Mouse (Mus musculus): ENCODE data around the gene Ccne1. TPM values are rescaled to one million over a fixed set of nuclear protein-coding genes. Genes with fewer than 3 reads are reported as not detected.

The Ccne1 gene
- polyA plus RNA-seq, 2 experiments = 66.6 to 71.8 TPM

DNA sequence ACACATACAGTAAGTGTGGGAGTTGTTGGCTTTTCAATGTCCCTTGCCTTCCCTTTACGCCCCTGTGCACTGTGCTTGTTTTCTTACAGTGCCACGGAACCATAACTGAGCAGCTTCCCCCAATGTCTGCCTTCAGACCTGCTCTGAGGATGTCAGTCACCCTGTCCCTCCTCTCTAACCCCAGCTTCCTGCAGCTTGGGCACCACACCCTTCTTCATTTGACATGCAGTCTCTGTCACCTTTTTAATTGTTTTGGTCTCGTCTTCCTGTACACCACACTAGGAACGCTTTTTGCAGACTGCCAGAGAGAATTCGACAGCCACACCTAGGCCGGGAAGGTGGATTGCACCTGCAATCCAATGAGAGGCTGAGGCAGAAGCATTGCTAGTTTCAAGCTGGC, 13.0 kb downstream of the Ccne1 start:
- Histone ChIP-seq H3K27me3 (ENCODE audit: control insufficient read depth, insufficient read depth, low read length) (no peaks in the 10 kb centered on the region), H3K27ac (replicated peaks; ENCODE audit: low read depth, low read length) (no peak overlapping the region), H3K4me3 (replicated peaks; ENCODE audit: low read length) (no peak overlapping the region), H3K4me2 (replicated peaks; ENCODE audit: low read depth, low read length, severe bottlenecking) (no peak overlapping the region), H3K4me1 (ENCODE audit: control insufficient read depth, insufficient read depth, low read length) (0 out of 2 replicates have a peak, but pooled peaks cover 3% of the 10 kb centered on the region), H3K36me3 (ENCODE audit: control insufficient read depth, insufficient read depth, low read length) (peaks cover 24% of the 10 kb centered on the region), H3K9me3 (ENCODE audit: control insufficient read depth, low read length) (no peaks in the 10 kb centered on the region), H3K9ac (ENCODE audit: low read depth, low read length, severe bottlenecking) (no peak overlapping the region)
- no peak for DNase-seq (ENCODE audit: low spot score)
- 67% methylated on average over 6 of the region's 6 CpGs for WGBS
- no peak for ATAC-seq (ENCODE audit: low FRiP score, low read depth)
- TF ChIP-seq POLR2A (IDR thresholded peaks at IDR 0.05; ENCODE audit: borderline replicate concordance, extremely low read depth, insufficient read depth, insufficient read length) = no peak

DNA sequence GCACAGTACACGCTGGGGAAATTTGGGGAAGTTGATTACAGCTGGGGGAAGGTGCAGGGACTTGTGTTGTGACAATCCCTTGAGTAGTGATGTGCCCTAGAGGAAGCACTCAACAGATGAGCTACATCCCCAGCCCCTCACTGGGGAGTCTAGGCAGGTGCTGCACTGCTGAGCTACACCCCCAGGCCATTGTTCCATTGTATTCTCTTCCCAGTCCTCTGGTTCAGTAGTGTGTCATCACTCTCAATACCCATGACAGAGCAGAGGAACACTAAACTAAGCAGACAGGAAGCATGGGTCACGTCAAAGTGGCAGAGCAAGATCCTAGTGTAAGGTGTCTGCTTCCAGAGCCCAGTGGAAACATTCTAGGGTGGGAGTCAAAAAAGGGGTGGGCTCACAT, 14.2 kb downstream of the Ccne1 start:
- H3K4me1 ChIP-seq (ENCODE audit: control insufficient read depth, insufficient read depth, low read length) = 0 out of 2 replicates have a peak, but pooled peaks cover 3% of the 10 kb centered on the region
- H3K36me3 ChIP-seq (ENCODE audit: control insufficient read depth, insufficient read depth, low read length) = peaks cover 12% of the 10 kb centered on the region
- TF ChIP-seq POLR2A (IDR thresholded peaks at IDR 0.05; ENCODE audit: borderline replicate concordance, extremely low read depth, insufficient read depth, insufficient read length) = no peak
- no peak overlapping the region for H3K9ac ChIP-seq (ENCODE audit: low read depth, low read length, severe bottlenecking)
- no peaks in the 10 kb centered on the region for H3K27me3 ChIP-seq (ENCODE audit: control insufficient read depth, insufficient read depth, low read length)
- H3K9me3 ChIP-seq (ENCODE audit: control insufficient read depth, low read length) = no peaks in the 10 kb centered on the region
- H3K4me2 ChIP-seq (replicated peaks; ENCODE audit: low read depth, low read length, severe bottlenecking) = no peak overlapping the region
- H3K27ac ChIP-seq (replicated peaks; ENCODE audit: low read depth, low read length) = no peak overlapping the region
- ATAC-seq (ENCODE audit: low FRiP score, low read depth) (no peak), DNase-seq (ENCODE audit: low spot score) (no peak)
- WGBS = 17% methylated on average over 2 of the region's 2 CpGs
- H3K4me3 ChIP-seq (replicated peaks; ENCODE audit: low read length) = no peak overlapping the region

DNA sequence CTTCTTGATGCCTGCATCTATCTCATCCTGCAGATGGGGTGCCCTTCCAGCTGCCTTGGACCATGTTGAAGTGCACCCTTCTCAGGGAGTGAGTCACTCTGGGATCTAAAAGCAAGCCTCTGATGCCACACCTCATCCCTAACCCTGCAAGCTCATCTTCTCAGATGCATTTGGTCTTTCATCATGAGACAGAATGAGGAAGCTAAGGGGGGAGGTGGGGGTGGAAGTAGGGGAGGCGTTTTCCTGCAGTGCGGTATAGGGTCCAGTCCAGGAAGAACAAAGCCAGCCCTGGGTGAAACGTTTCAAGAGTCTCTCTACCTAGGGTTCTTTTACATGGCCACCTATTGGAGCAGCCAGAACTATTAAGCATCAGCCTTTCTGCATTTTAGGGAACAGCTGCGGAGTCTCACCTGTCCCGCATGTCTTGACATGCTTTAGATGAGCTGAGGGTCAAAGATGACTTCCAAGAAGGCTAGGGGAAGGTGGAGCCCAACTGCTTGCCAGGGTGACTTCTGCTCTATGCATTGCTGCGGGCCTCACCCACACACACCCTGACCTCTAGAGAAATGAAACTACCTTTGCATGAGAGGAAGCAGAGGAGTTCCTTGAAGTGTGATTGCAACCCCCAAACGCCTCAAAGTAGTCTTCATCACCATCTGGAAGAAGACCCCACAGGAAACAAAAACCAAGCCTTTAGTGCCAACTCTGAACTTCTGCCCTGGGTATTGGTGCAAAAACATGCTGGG, 17.2 kb downstream of the Ccne1 start:
- no peak overlapping the region for H3K4me2 ChIP-seq (replicated peaks; ENCODE audit: low read depth, low read length, severe bottlenecking)
- no peak overlapping the region for H3K4me3 ChIP-seq (replicated peaks; ENCODE audit: low read length)
- WGBS = 75% methylated on average over 7 of the region's 7 CpGs
- H3K9ac ChIP-seq (ENCODE audit: low read depth, low read length, severe bottlenecking) = no peak overlapping the region
- ATAC-seq (ENCODE audit: low FRiP score, low read depth) (no peak), DNase-seq (ENCODE audit: low spot score) (no peak)
- TF ChIP-seq POLR2A (IDR thresholded peaks at IDR 0.05; ENCODE audit: borderline replicate concordance, extremely low read depth, insufficient read depth, insufficient read length) = no peak
- H3K27me3 ChIP-seq (ENCODE audit: control insufficient read depth, insufficient read depth, low read length) = no peaks in the 10 kb centered on the region
- no peak overlapping the region for H3K27ac ChIP-seq (replicated peaks; ENCODE audit: low read depth, low read length)
- H3K36me3 ChIP-seq (ENCODE audit: control insufficient read depth, insufficient read depth, low read length) = no peaks in the 10 kb centered on the region
- H3K9me3 ChIP-seq (ENCODE audit: control insufficient read depth, low read length) = no peaks in the 10 kb centered on the region
- peaks cover 14% of the 10 kb centered on the region for H3K4me1 ChIP-seq (ENCODE audit: control insufficient read depth, insufficient read depth, low read length)

DNA sequence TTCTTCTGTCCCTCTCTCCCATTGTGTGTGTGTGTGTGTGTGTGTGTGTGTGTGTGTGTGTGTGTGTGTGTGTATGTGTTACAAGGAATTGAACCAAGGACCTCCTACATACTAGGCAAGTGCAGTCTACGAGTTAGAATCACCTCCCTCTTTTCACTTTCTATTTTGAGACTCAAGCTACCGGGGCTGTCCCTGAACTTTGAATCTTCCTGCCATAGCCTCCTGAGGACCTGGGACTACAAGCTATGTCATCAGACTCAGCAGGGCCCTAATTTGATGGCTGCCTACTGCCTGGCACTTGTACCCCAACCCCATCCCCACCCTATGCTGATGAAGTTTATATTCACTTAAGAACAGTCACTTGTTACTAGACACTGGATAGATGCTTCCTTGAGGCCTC, 18.9 kb downstream of the Ccne1 start:
- Histone ChIP-seq H3K27ac (replicated peaks; ENCODE audit: low read depth, low read length) (no peak overlapping the region), H3K36me3 (ENCODE audit: control insufficient read depth, insufficient read depth, low read length) (no peaks in the 10 kb centered on the region), H3K9me3 (ENCODE audit: control insufficient read depth, low read length) (no peaks in the 10 kb centered on the region), H3K27me3 (ENCODE audit: control insufficient read depth, insufficient read depth, low read length) (no peaks in the 10 kb centered on the region), H3K4me3 (replicated peaks; ENCODE audit: low read length) (no peak overlapping the region), H3K9ac (ENCODE audit: low read depth, low read length, severe bottlenecking) (no peak overlapping the region), H3K4me1 (ENCODE audit: control insufficient read depth, insufficient read depth, low read length) (peaks cover 14% of the 10 kb centered on the region), H3K4me2 (replicated peaks; ENCODE audit: low read depth, low read length, severe bottlenecking) (no peak overlapping the region)
- no peak for DNase-seq (ENCODE audit: low spot score)
- no peak for ATAC-seq (ENCODE audit: low FRiP score, low read depth)
- no peak for TF ChIP-seq POLR2A (IDR thresholded peaks at IDR 0.05; ENCODE audit: borderline replicate concordance, extremely low read depth, insufficient read depth, insufficient read length)
- 62% methylated on average over 2 of the region's 2 CpGs for WGBS

DNA sequence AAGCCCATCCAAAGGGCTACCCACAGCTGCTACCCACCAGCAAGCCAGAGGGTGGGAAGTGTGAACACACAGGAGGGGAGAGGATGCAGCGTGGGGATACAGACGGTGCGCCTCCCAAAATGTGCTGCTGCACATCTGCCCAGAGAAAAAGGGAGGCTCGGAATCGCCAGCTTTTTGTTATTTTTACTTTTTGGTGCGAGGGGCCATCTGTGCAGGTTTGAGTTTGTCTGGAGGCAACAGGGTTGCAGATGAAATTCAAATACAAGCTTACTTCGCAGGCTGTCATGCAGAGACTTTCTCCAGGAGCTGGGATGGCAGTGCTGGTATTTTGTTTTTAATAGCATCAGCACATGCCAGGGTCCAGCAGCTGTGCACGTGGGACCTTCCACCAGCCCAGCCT, 19.5 kb downstream of the Ccne1 start:
- Histone ChIP-seq H3K4me1 (ENCODE audit: control insufficient read depth, insufficient read depth, low read length) (peaks cover 11% of the 10 kb centered on the region), H3K4me3 (replicated peaks; ENCODE audit: low read length) (no peak overlapping the region), H3K27me3 (ENCODE audit: control insufficient read depth, insufficient read depth, low read length) (no peaks in the 10 kb centered on the region), H3K36me3 (ENCODE audit: control insufficient read depth, insufficient read depth, low read length) (no peaks in the 10 kb centered on the region), H3K4me2 (replicated peaks; ENCODE audit: low read depth, low read length, severe bottlenecking) (no peak overlapping the region), H3K9me3 (ENCODE audit: control insufficient read depth, low read length) (no peaks in the 10 kb centered on the region), H3K27ac (replicated peaks; ENCODE audit: low read depth, low read length) (no peak overlapping the region), H3K9ac (ENCODE audit: low read depth, low read length, severe bottlenecking) (no peak overlapping the region)
- WGBS = 77% methylated on average over 8 of the region's 8 CpGs
- DNase-seq (ENCODE audit: low spot score) (no peak), ATAC-seq (ENCODE audit: low FRiP score, low read depth) (no peak)
- no peak for TF ChIP-seq POLR2A (IDR thresholded peaks at IDR 0.05; ENCODE audit: borderline replicate concordance, extremely low read depth, insufficient read depth, insufficient read length)

All from limb, embryonic 14.5 days (tissue).